Mouse (Mus musculus): ENCODE measurements around the gene Prodh2.

- TF ChIP-seq POLR2A (IDR thresholded peaks at IDR 0.05; ENCODE audit: borderline replicate concordance, extremely low read depth, insufficient read depth, insufficient read length, poor library complexity, severe bottlenecking) (no peak), CTCF (IDR thresholded peaks at IDR 0.05; ENCODE audit: borderline replicate concordance, extremely low read depth, insufficient read depth, insufficient read length) (no peak)
Observed at GRCm38 (mm10) chr7:30464816-30465300, 28.6 kb upstream of the Prodh2 start.

All from brain, embryonic 14.5 days (tissue).